Mouse (Mus musculus) heart, adult 9 months (tissue): ENCODE measurements at regions not wholly inside any gene's neighbourhood (a gene's known extent, or its start where the extent isn't known, plus 50 kb on each side); places are given as distances from the start of the nearest gene placed in this dataset.
A peak's percentile ranks its signal among the peaks of the same experiment; 100 is the strongest.

Experiments used
- DNase-seq, 2 experiments: peaks; one replicate each; pipeline ENCODE4 v3.0.0; 2022; ENCODE audit warnings: low spot score in 2 of 2

DNA sequence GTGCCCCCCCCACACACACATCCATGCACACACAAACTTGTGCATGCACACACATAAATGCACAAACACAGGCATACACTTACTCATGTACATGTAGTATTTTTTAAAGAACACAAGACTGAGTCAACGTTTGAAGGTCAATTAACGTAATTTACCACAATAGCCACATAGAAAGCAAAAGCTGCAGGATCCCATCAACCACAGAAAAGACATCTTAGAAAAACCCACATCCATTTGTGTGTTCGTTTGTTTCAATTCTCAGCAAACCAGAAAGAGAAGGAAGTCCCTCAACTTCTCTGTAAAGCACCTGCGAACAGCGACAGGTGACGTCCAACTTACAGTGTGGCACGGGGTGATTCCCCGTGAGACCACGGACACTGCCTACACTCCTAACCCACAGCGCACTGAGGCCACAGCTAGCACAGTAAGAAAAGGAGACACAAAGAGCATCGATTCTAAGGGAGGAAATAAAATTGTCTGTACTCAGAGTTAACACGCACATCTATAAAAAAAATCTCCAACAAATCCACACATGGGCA is 53.8 kb downstream of the Dio3 start:
- DNase-seq = no peak

DNA sequence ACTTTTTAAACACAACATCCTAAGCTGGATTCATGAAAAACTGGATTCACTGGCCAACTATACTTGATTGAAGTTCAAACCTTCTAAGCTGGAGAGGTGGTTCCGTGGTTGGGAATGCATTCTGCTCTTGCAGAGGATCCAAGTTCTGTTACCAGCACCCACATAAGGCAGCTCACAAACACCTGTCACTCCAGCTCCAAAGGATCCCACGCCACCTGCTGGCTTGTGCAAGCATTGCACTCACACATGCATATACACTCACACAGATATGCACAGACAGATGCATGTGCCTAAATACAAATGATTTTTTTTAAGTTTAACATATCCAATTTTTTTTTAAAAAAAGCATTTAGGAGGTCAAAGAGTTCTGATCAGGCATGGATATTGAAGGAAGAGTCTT is 55.7 kb downstream of the Dio3 start:
- DNase-seq = no peak

DNA sequence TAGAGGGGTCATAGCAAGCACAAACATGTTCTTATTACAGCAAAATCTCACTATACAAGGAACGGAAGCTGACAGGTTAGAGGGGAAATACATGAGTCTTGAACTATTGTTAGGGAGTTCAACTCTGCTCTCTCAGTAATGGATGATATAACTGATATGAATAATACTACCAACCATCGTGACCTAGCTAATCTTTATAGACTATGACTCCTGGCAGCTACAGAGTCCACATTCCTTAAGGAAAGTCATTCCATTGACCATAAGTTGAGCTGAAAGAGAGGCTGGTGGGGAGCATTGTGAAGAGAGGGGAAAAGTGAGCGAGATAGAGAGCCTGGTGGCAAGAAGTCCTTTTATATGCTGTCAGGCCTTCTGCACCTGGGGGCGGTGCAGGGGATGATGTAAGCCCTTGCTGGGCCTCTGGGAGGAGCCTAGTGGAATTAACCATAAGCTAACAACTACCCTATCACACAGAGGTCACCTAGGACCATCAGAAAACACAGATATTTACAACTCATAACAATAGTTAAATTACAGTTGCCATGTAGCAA is 65.5 kb downstream of the Dio3 start:
- no peak for DNase-seq

DNA sequence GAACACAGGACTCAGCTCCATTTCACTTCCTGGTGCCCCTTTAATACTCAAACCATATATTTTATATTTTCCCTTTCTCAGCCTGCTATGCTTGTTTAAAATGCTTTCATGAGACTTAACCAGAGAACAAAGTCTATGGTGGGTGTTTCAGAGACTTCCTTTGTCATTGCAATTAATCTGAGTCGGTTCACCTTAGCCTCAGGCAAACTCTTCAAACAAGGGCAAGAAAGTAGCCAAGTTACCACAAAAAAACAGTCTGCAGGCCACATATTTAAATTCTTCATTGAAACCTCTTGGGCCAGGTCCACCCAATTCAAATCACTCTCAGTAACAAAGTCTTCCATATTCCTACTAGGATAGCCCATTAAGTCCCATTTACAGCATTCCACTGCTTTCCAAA is 70.8 kb downstream of the Dio3 start:
- no peak for DNase-seq

DNA sequence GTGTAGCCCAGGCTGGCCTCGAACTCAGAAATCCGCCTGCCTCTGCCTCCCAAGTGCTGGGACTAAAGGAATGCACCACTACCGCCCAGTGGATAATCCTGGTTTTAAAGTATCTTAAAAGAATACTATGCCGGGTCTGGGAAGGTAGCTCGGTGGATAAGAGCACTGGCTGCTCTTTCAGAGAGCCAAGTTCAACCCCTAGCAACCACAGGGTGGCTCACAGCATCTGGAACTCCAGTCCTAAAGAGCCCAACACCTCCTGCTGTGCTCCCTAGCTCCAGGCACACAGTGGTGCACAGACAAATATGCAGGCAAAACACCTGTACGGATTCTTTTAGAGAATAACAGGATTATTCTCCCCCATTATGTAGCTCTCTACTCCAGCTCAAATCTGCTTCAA is 77.0 kb downstream of the Dio3 start:
- DNase-seq = no peak

DNA sequence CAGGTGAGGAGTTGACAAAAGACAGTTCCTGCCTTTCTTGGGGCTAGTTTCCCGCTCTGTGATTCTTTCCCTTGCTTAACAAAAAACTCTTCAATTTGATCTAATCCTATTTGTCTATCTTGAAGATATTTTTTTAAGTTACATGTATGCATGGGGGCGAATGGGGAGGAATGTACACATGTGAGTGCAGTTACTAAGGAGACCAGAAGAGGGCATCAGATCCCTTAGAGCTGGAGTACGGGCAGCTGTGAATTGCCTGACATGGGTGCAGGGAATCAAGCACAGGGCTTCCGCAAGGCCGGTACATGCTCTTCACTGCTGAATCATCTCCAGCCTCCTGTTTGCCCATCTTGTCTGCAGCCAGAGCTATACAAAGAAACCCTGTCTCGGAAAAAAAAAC is 79.8 kb upstream of the Ppp2r5c start:
- DNase-seq = no peak

DNA sequence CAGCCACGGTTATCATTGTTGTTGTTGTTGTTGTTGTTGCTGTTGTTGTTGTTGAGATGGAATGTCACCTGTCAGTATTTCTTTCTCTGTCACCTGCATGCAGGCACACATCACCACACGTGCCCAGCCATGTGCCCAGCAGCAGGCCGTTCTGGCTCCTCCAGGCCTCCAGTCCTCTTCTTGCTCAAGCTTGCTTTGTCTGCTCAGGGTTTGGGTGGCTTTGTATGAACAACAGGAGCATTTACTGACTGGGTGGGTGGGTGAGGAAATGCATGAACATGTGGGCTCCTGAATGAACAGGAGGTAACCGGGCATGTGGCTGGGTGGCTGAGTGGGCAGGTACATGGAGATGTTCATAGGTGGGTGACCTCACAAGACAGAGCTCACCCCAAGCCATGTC is 79.1 kb upstream of the Ppp2r5c start:
- DNase-seq = no peak

DNA sequence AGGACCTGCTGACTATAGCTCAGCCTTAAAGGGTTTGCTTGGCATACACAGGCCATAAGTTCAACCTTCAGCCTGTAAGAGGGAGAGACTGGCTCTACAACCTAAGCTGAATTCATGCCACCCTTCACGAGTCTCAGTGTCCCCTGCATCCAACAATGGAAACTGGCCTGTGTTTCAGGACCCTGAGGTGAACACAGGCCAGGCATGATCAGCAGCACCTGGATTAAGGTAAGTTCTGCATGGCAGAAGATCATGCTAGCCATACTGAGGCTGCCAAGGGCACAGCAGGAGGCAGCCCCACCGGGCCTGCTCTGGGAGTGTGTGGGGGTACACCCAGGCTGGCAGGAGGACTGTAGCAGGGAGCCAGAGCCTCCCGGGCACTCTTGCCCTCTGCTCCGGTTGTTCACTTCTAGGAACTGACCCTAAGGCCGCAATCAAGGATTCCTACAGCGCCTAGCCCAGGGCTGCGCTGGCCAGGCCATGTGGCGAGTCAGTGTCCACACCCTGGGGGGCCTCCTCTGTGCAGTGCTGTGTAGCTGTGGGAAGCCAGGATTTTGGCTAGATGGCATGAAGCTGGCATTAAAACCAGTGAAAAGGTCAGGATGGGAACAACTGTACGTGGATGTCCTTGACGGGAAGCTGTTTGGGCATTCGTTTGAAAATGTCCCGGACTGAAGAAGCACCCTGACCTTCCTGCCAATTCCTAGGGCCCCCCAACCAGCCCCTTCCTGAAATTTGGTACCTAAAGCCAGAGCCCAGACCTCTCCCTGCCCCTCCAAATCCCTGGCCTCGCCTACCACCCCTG is 74.8 kb upstream of the Ppp2r5c start:
- no peak for DNase-seq

DNA sequence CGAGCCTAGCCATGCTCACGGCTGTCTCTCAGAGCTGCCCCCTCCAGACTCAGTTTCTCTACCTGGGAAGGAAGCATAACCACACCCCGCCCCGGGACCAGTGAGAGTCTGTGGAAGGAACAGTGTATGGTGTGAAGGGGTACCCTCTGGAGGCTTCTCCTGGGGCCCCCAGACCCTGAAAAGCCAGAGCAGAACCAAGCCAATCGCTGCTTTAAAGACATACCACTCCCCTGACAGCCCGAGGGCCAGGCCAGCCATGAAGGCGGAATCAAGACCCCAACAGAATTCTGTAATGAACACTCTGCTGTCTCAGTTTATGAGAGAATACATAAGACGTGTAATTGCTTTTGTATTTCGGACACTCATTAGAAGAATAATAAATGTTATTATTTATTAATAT is 73.9 kb upstream of the Ppp2r5c start:
- DNase-seq = no peak

DNA sequence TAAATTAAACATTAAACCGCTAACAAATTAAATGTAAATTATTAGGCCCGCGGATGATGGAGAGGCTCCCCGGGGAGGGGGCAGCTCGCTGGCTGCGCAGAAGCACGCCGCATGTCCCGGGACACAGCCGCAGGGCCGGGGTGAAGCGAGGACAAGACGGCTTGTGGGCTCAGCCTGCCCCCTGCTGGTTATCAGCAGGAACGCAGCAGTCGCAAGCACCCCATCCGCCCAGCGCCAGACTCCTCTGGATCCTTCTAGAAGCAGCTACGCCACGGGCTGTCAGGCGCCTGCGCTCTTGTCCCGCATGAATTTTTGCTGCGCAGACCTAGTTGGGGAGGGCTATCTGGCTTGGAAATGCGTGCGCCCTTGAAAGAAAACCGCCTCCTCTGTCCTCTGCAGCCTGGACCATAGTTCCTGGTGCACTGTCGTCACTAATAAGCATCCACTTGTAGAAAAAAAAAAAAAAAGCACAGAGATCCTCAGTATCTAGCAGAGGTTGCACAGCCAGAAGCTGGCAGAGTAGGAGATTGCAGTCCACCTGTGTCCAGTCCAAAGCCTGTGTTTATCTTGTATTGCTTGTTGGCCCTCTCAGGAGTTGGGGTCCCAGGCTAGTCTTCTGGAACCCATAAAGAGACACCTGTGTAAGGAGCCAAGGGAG is 73.4 kb upstream of the Ppp2r5c start:
- peak; percentile 80 to 87 for DNase-seq

DNA sequence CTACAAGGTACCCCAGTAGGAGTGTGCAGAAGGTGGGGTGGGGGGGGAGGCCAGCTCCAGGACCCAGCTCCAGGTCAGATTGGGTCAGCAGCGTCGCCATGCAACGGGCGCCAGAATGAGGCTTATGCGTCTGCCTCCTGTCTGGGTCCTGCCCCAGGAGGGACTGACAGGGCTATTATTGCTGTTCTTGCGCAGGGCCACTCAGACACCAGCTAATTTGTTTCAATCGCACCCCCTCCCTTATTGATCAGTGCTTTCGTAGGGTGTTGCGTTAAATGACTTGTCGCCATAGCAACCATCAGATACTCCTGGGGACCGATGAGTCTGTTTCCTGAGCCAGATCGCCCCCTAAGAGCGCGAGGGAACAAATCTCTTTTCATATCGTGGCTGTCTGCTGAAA is 71.8 kb upstream of the Ppp2r5c start:
- no peak for DNase-seq

DNA sequence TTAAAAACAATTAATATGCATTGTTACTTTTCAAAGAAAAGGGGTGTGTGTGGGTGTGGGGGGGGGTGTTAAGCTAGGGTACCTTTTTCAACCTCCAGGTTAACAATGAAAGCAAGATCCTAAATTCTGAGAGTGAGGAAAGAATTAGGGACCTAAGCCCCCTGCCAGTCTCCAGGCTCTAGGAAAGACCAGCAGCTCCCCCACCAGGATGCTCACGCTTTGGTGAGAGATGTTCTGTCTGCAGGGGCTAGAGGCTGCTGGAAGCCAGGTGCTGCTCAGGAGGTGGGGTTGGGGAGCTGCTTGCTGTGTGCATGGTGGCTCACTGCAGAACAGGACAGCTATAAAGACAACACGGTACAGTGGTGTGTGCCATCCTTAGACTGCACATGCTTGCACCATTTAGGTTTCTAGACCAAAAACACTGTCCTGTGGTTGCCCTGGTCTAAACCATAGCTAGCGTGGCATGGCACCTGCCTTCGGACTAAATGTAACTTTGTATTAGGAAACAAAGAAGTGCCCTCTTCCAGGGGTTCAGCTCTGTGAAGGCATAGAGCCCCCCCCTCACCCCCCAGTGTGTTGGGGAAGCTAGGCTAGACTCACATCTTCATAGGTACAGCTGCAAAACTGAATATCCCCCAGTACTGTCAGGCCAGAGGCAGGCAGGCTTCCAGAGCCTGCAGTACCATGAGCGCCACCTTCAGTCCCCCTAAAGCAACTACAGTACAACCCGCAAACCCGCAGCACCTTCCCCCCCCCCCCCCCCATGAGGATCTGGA is 70.7 kb upstream of the Ppp2r5c start:
- no peak for DNase-seq

DNA sequence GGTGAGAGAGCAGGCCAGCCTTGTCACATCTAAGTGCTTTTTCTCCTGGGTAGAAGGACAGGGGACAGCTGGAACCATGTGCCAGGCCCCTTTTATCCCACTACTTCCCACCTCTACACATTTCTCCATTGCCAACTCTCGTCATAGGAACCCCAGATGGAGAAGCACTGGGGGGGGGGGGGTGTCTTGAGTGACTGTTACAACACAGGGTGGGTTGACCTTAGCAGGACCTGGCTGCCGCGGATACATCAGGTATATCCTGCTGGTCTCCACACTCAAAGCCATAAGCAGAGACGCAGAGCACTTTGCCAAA is 70.1 kb upstream of the Ppp2r5c start:
- no peak for DNase-seq

DNA sequence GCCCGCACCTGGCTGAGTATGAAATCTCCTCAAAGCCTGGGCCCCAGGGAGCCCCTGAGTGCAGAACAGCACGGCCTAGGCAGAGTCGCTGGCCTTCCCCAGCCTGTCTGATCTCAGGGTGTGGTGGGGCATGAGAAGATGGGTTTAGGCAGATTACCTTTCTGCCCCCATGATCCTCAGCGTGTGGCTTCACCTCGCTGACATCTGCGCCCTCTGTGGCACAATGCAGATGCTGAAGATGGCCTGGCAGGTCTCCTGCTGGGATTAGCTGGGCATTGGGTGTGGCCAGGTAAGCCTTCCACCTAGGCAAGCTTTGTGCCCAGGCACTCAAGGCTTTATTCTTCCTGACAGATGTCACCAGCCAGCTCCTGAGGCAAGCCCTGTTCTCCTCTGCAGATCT is 69.6 kb upstream of the Ppp2r5c start:
- DNase-seq = no peak

DNA sequence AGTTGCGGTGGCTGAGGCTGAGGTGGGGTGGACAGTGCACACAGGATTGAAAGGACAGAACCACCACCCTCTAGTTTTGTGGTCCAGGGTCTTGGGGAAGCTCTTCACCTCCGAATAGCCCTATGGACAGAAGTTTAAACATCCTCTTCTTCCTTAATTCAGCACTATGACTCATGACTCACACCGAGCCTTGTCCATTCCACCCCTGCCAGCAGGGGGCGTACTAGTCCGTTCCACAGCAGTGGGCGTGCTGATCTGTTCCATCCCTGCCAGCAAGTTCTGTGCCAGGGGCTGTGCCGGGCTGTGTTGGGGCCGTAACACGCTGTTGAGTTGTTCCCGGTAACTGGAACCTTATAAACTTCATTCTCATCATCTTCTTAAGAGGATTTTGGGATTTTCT is 69.2 kb upstream of the Ppp2r5c start:
- DNase-seq = no peak

DNA sequence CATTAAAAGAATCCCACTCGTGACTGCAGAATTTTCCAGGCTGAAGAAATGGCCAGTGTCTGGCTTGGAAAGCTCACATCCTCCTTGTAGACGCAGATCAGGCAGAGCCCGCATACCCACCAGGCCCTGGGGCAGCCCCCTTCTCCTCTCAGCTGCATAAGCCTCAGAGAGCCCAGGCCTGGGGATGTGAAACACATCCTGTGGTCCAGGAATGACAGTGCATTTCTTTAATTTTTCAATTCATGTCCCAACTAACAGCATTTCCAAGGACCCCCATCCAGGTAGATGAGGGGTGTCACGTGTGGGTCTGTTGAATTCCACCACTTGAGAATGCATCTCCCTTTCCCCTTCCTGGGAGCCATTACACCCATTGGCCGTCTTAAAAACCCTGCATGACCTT is 68.6 kb upstream of the Ppp2r5c start:
- no peak for DNase-seq

DNA sequence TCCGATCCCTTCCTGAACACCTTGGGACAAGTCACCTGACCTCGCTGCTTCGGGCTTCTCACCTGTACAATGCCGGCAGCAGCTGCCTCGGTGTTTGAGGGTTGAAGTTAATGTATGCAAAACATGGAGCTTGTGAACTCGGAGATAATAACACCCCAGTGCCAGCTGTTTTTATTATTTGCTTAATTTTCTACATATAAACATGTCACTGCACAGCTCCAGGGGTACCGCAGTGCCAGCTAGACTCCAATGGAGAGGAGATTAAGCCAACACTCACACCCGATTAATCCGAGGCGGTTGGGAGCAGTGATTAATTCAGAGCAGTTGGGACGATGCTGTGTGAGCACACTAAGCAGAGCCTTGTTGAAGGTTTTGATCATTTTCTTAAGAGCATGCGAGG is 67.2 kb upstream of the Ppp2r5c start:
- no peak for DNase-seq

DNA sequence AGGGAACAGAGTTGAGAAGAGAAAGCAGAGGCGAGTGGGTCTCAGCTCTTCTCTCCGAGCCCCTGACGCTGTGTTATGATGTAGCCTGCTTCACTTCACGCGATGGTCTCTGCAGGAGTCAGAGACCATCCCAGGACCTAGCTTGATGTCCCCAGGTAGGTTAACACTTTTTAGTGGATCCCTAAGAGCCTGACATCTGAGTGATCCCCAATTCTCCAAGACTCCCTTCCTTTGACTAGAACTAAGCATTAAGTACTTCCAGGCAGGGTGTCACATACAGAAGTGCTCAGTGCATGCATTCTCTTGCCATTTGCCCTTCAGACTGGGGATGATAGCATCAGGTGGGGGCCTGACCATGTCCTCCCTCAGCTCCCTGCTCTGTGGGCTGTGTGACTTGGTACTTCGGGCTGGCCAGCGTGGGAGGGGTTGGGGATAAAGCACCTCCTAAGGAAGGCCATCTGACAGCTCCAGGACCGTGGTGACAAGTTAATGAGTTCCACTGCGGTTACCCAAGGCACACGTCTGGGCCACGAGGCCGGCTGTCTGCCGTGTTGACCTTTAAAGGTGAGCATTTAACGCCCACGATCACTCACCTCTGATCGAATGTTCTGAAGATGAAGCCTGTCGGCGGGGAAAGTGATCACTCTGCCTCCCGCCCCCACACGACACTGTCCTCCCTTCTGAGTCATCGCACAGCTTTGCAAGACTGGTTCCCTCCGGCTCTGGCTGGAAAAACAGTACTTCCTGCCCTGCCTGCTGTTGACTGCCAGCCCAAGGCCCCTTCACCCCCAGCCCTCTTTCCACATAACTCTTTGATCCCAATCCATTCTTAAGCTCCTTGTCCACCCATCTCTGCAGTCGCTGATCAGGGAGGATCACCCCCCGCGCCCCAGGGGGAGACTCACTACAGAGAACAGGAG is 65.8 kb upstream of the Ppp2r5c start:
- DNase-seq = no peak

DNA sequence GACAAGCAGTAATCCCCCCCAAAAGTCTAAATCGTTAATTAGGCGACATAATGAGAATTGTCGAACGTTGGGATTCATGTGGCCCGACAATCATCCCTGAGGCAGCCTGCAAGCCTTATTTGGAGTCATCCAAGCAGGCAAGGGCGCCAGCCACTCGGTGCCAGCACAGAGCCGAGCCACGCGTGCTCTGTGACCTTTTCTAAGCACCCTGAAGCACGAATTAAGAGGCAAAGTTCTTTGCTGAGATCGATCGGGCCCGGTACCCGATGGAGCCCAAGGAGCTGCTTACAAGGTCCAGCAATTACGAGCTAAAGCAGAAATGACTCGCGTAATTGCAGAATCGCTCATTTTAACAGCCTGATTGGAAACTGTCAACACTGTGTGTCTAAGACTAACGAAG is 61.9 kb upstream of the Ppp2r5c start:
- no peak for DNase-seq

DNA sequence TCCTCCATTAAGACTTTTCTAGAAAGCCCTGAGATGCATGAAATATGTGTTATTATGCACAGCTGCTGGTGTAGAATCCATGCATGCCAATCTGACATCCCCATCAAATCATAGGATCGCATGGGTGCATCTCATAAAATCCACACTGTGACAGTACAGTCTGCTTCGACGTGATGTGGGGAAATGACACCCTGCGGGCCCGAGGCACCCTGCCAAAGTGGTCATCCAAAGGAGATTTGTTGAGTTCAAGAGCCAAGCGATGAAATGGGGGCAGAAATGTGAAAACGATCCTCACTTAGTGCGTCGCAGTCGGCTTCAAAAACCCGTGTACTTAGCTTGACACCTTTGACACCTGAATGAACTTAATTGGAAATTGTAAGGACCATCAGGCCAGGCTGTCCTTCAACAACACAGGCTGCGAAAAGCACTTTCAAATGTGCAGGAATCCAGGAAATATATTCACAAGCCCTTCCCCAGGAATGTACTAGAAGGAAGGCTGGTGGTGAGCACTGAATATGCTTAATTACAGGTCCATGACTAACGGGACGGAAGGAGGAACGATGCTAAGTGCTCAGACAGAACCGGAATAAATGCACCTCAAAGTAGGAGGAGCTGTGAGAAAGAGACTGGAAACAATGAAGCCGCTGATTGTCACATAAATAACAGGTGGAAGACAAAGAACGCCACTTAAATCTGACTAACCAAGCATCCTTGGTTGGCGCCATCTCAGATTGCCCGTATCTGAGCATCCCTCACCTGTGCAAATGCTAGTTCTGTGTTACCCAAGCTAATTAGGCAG is 60.9 kb upstream of the Ppp2r5c start:
- no peak for DNase-seq

DNA sequence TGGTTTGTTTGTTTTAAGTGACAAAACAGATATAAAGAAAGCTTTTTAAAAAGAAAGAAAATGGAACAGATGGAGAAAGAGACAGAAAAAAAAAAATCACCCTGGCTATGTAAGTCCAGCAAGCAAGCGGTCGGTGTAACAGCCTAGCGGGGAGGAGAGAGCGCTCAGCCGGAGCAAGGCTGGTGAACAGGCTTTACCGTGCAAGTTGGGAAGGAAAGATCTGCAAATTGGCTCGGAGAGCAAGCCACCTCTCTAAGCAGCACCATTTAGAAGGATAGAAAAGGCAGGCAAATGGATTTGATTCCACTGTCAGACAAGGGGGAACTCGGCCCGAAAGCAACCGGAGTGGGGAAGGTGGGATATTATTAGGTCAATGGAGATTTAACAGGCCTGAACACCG is 59.9 kb upstream of the Ppp2r5c start:
- no peak for DNase-seq
